Mouse (Mus musculus): ENCODE measurements at regions not wholly inside any gene's neighbourhood (a gene's known extent, or its start where the extent isn't known, plus 50 kb on each side); places are given as distances from the start of the nearest gene placed in this dataset.

GRCm38 (mm10) chr15:36870717-36871116, 136.9 kb downstream of the Zfp706 start:
- intact Hi-C loops (cut with DNase I): loop anchor here (5.0 kb wide), 2 partner anchors 43 to 137 kb away; partner anchors contain the start of gene Zfp706
- no peak for DNase-seq (ENCODE audit: low spot score)

- intact Hi-C loops (cut with DNase I): loop anchor here (5.0 kb wide), 2 partner anchors 43 to 137 kb away; partner anchors contain the start of gene Zfp706
- DNase-seq (ENCODE audit: low spot score): no peak
Measured at GRCm38 (mm10) chr15:36870094-36870493, 137.5 kb downstream of the Zfp706 start.

GRCm38 (mm10) chr15:36866088-36866487, 141.5 kb downstream of the Zfp706 start:
- no peak for DNase-seq (ENCODE audit: low spot score)

GRCm38 (mm10) chr15:36865332-36865731, 142.2 kb downstream of the Zfp706 start:
- intact Hi-C loops (cut with DNase I): no loop called here
- no peak for DNase-seq (ENCODE audit: low spot score)

More at GRCm38 (mm10) chr15:36866088-36866487, 141.5 kb downstream of the Zfp706 start:
- intact Hi-C loops (cut with DNase I): no loop called here

- intact Hi-C loops (cut with DNase I): no loop called here
- DNase-seq (ENCODE audit: low spot score): no peak
Measured at GRCm38 (mm10) chr15:36864046-36864445, 143.5 kb downstream of the Zfp706 start.

- intact Hi-C loops (cut with DNase I): no loop called here
- DNase-seq (ENCODE audit: low spot score): no peak
Measured at GRCm38 (mm10) chr15:36858711-36859110, 148.9 kb downstream of the Zfp706 start.

- DNase-seq (ENCODE audit: low spot score): no peak
- intact Hi-C loops (cut with DNase I): loop anchor here (2.0 kb wide), 1 partner anchor 15 kb away; no protein-coding TSS in a partner anchor
Measured at GRCm38 (mm10) chr15:36857622-36858021, 150.0 kb downstream of the Zfp706 start.

GRCm38 (mm10) chr15:36855550-36856131, 151.9 kb downstream of the Zfp706 start:
- DNase-seq (ENCODE audit: low spot score): peak; percentile 26
- intact Hi-C loops (cut with DNase I): loop anchor here (2.0 kb wide), 1 partner anchor 17 kb away; no protein-coding TSS in a partner anchor

GRCm38 (mm10) chr15:36854900-36855321, 152.7 kb downstream of the Zfp706 start:
- intact Hi-C loops (cut with DNase I): no loop called here
- peak; percentile 15 for DNase-seq (ENCODE audit: low spot score)

GRCm38 (mm10) chr15:36852229-36852821, 155.2 kb downstream of the Zfp706 start:
- DNase-seq (ENCODE audit: low spot score): no peak
- intact Hi-C loops (cut with DNase I): no loop called here

- intact Hi-C loops (cut with DNase I): no loop called here
- DNase-seq (ENCODE audit: low spot score): no peak
Measured at GRCm38 (mm10) chr15:36848238-36848637, 159.3 kb downstream of the Zfp706 start.

- intact Hi-C loops (cut with DNase I): no loop called here
- DNase-seq (ENCODE audit: low spot score): no peak
Measured at GRCm38 (mm10) chr15:36846806-36847205, 160.8 kb downstream of the Zfp706 start.
